16 mouse cellular contexts compared by ENCODE assay signal in genomic region chr6:136889067-136889466, GRCm38 (mm10). TPM values are rescaled to one million over a fixed set of nuclear protein-coding genes. Genes with fewer than 3 reads are reported as not detected.
"Had no signal": no experiment of that assay in that cellular context is flagged by ENCODE, and none has a peak within 500 bp of the region (broad histone marks: within the 10 kb centered on the region; RNA-seq: fewer than 3 reads in every experiment).

No protein-coding gene starts in this region.

- H3K4me2 ChIP-seq: limb, embryonic 12.5 days; liver, embryonic 13.5 days; midbrain, embryonic 11.5 days; midbrain, embryonic 15.5 days; neural tube, embryonic 12.5 days had no signal

- H3K36me3 ChIP-seq: limb, embryonic 12.5 days; liver, embryonic 13.5 days; midbrain, embryonic 15.5 days; neural tube, embryonic 12.5 days had no signal

- H3K9ac ChIP-seq: limb, embryonic 12.5 days; liver, embryonic 13.5 days; liver, postnatal 0 days; midbrain, embryonic 15.5 days; neural tube, embryonic 12.5 days had no signal

- ATAC-seq: liver, postnatal 0 days; midbrain, embryonic 15.5 days had no signal

- H3K27ac ChIP-seq: layer of hippocampus, adult 2 months; limb, embryonic 12.5 days; liver, embryonic 13.5 days; macrophage; midbrain, embryonic 15.5 days; neural tube, embryonic 12.5 days had no signal

- H3K27me3 ChIP-seq: limb, embryonic 12.5 days; liver, embryonic 13.5 days; midbrain, embryonic 15.5 days; neural tube, embryonic 12.5 days had no signal

- H3K4me3 ChIP-seq: layer of hippocampus, adult 2 months; limb, embryonic 12.5 days; liver, embryonic 13.5 days; megakaryocyte, embryonic 14.5 days; midbrain, embryonic 15.5 days; neural tube, embryonic 12.5 days had no signal

- H3K4me1 ChIP-seq: midbrain, embryonic 15.5 days; neural tube, embryonic 12.5 days had no signal

- H3K9me3 ChIP-seq: limb, embryonic 12.5 days; liver, embryonic 13.5 days; megakaryocyte, embryonic 14.5 days; midbrain, embryonic 15.5 days; neural tube, embryonic 12.5 days had no signal

- DNase-seq: kidney, postnatal 10 days; kidney, postnatal 4 days; liver; liver, embryonic 13.5 days; liver, postnatal 0 days; thymus, postnatal 36 days had no signal

RNA-seq across cellular contexts. Expression of gene Mgp, which starts 13.4 kb away (rescaled TPM):
- total RNA-seq: monocyte, adult 5-6 weeks; neutrophil, adult 5-6 weeks had no signal
- polyA plus RNA-seq: macrophage had no signal

RNA-seq across cellular contexts. Expression of gene Art4, which starts 31.5 kb away (rescaled TPM):
- total RNA-seq: layer of hippocampus, adult 2 months; left cerebral cortex, postnatal 36 days; monocyte, adult 5-6 weeks had no signal
- polyA plus RNA-seq: macrophage had no signal

RNA-seq across cellular contexts. Expression of gene Erp27, which starts 32.9 kb away (rescaled TPM):
- total RNA-seq: left cerebral cortex, postnatal 36 days had no signal
- polyA plus RNA-seq: macrophage; midbrain, embryonic 11.5 days; midbrain, embryonic 15.5 days; neural tube, embryonic 12.5 days had no signal

RNA-seq across cellular contexts. Expression of gene Pde6h, which starts 34.6 kb away (rescaled TPM):
- total RNA-seq: monocyte, adult 5-6 weeks had no signal
- polyA plus RNA-seq: liver, embryonic 13.5 days; macrophage; midbrain, embryonic 11.5 days; midbrain, embryonic 15.5 days; neural tube, embryonic 12.5 days had no signal
